Mouse (Mus musculus) gastrocnemius, adult 2 months (tissue): ENCODE results near the gene Gpr146. TPM values are rescaled to one million over a fixed set of nuclear protein-coding genes. Genes with fewer than 3 reads are reported as not detected.

Source experiments
- DNase-seq: peaks from one replicate; pipeline ENCODE4 v3.0.0; 2022
- H3K27ac ChIP-seq: fragments of 200-600 bp; 2 replicates; pipeline ENCODE4 v1.8.1; 2022; ENCODE audit warnings: mild to moderate bottlenecking
- H3K4me3 ChIP-seq: fragments of 200-600 bp; 2 replicates; pipeline ENCODE4 v1.8.1; 2022; ENCODE audit warnings: mild to moderate bottlenecking, moderate library complexity
- CTCF ChIP-seq: fragments of 200-600 bp; IDR thresholded peaks from 2 replicates; pipeline ENCODE4 v1.8.1; 2022; ENCODE audit warnings: antibody characterized with exemption, mild to moderate bottlenecking, moderate library complexity
- intact Hi-C: fragments of 180-260 bp; cut with DNase I; formaldehyde crosslinking; loops from one replicate; pipeline ENCODE4 v1.15.1; 2025
- microRNA-seq: library from miRNA; unstranded; fragments of <30 nt; microRNA quantifications from one replicate; pipeline ENCODE4 v1.2.0, GENCODE M21; 2021
- total RNA-seq, 2 experiments: library from RNA; stranded (reverse); gene quantifications; 2 replicates each; pipeline ENCODE4 v1.2.3; 2021

Gene Gpr146
- total RNA-seq, 2 experiments from 2014 or later, result 26.5 to 41.2 TPM

DNA sequence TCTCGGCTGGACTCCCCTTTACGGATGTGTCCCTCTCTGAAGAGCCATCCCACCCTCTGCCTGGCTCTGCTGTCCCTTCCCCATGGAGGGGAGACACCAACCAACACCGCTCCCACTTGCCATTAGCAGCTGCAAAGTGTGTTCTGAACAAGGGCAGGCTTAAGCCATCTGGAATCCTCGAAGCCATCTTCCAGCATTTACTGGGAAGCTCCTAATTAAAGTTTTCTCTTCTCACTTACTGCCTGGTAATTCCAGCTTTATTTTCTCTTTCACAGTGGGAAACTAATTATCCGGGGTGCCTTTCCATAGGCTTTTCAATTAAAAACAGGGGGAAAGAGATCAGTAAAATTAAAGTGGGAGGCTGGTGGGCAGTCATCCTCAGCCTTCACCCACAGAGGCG, 54.8 kb downstream of the Gpr146 start:
- TF ChIP-seq CTCF, result no peak
- DNase-seq, result no peak
- H3K4me3 ChIP-seq, result no peak overlapping the region
- H3K27ac ChIP-seq, result peak overlapping the region; percentile 38; the same call in 1 of the 2 replicates
- intact Hi-C loops, result no loop called here

GRCm38 (mm10) chr5:139432747-139433508, 55.4 kb downstream of the Gpr146 start:
- intact Hi-C loops, result no loop called here
- H3K27ac ChIP-seq, result peak overlapping the region; percentile 70
- DNase-seq, result peak; percentile 35
- TF ChIP-seq CTCF, result no peak
- no peak overlapping the region for H3K4me3 ChIP-seq

- no peak overlapping the region for H3K4me3 ChIP-seq
- intact Hi-C loops, result no loop called here
- peak; percentile 49 for DNase-seq
- no peak for TF ChIP-seq CTCF
- H3K27ac ChIP-seq, result peak overlapping the region; percentile 70
Observed at GRCm38 (mm10) chr5:139433842-139434568, 56.5 kb downstream of the Gpr146 start.

DNA sequence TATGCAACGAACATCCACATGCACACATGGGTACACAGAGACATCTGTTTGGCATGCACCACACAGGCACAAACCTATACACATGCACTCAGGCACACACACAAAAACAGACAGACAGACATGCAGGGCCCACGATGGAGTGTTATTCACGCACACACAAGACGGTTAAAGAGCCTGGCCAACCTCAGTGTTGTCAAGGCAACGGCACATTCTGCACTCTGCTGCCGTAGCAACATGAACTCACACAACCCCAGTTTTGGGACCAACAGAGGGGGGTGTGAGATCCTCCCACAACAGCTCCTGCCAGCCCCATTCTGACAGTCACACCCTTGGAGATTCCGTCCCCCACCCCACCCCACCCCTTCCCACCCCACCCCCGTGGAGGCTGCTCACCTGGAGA, 57.4 kb downstream of the Gpr146 start:
- Histone ChIP-seq H3K27ac (peak overlapping the region; percentile 70), H3K4me3 (no peak overlapping the region)
- no peak for TF ChIP-seq CTCF
- intact Hi-C loops, result no loop called here
- peak; percentile 43 for DNase-seq

DNA sequence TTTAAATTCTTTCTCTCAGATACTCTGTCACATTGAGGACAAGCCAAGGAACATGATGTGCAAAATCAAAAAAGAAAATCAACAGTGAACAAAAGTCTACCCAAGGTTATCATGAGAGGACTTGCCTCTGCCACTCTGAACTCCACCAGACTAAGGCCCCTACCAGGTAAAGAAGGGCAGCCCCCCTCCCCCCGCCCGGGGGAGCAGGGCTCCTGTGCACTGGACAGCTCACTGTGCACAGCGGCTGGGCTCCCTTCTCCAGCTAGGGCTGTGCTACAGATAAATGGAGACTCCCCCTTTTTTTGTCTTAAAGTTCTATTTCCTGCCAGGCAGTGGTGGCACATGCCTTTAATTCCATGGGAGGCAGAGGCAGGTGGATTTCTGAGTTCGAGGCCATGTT, 60.3 kb downstream of the Gpr146 start:
- Histone ChIP-seq H3K4me3 (no peak overlapping the region), H3K27ac (peak overlapping the region; percentile 49)
- no peak for DNase-seq
- intact Hi-C loops, result no loop called here
- TF ChIP-seq CTCF, result no peak

DNA sequence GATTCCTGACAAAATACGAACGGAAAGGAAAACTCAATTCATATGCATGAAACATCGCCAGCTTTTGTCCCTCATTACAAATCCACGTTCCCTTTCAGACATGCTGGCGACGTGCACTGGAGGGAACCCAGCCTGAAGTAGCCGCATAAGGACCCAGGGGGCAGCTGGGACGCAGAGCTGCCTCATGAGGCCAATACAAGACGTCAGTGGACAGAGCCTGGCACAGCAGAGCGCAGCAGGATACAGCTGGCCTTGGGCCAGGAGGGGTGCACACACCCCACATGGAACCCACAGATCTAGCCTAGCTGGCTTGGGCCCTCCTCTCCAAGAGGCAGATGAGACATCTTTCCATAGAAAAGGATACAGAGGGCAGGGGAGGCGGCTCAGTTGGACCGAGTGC, 60.9 kb downstream of the Gpr146 start:
- no peak for TF ChIP-seq CTCF
- intact Hi-C loops, result no loop called here
- Histone ChIP-seq H3K4me3 (no peak overlapping the region), H3K27ac (no peak overlapping the region)
- no peak for DNase-seq

DNA sequence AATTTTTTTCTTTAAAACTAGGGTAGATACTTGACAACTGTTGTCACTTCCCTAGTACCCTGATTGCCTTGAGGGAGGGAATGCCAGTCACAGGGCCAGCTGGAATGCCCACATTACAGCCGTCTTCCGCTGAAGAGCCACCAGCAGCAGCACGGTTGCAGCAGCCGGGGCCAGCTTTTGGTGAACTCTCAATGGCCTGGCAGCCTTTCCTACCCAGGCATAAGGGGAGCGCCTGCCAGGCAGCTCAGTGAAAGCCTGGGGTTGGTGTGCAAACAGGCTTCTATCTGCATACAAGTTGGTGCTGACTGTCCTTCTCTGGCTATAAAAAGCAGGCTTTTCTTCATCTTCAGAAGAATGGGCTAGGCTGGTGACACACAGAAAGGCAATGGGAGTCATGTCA, 63.0 kb downstream of the Gpr146 start:
- TF ChIP-seq CTCF, result no peak
- DNase-seq, result peak; percentile 54
- intact Hi-C loops, result no loop called here
- H3K4me3 ChIP-seq, result no peak overlapping the region
- H3K27ac ChIP-seq, result 0 out of 2 replicates have a peak overlapping the region, but pooled peaks have one; percentile 20

- intact Hi-C loops, result no loop called here
- Histone ChIP-seq H3K27ac (peak overlapping the region; percentile 74; the same call in 1 of the 2 replicates), H3K4me3 (no peak overlapping the region)
- DNase-seq, result no peak
- TF ChIP-seq CTCF, result no peak
Observed at GRCm38 (mm10) chr5:139440926-139441725, 63.6 kb downstream of the Gpr146 start.

DNA sequence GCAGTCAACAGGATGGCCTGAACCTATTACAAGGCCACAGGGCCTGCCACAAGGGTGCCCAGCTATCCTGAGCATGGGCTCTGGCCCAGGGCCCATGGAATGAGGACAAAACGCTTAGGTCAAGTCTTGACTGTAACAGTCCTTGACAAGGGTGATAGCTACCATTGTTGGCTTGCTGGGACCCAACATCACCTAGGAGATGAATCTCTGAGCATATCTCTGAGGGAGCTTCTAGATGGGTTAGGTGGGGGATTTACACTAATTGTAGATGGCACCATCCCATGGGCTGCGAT, 64.2 kb downstream of the Gpr146 start:
- no peak for TF ChIP-seq CTCF
- H3K27ac ChIP-seq, result peak overlapping the region; percentile 74; the same call in 1 of the 2 replicates

GRCm38 (mm10) chr5:139442428-139442827, 64.9 kb downstream of the Gpr146 start:
- H3K4me3 ChIP-seq, result no peak overlapping the region
- H3K27ac ChIP-seq, result peak overlapping the region; percentile 74
- no peak for TF ChIP-seq CTCF
- DNase-seq, result no peak
- intact Hi-C loops, result no loop called here

More for the DNA sequence above, 64.2 kb downstream of the Gpr146 start:
- no peak for DNase-seq
- H3K4me3 ChIP-seq, result no peak overlapping the region
- intact Hi-C loops, result no loop called here

DNA sequence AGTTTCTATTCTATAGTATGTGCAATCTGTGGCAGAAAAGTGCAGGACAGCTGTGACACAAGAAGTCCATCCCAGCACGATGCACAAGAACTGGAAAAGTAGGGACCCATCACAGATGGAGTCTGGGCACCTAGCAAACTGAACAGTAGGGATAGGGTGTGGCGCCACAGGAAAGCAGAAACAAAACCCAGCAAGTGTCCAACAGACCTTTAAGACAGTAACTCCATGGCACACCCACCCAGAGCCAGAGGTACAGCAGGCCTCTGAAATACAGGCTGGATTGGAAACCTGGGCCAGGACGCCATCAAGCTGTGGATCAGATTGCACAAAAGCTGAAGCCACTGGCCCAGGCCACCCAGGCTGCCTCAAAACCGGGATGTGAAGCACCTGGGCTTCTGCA, 65.5 kb downstream of the Gpr146 start:
- no peak overlapping the region for H3K4me3 ChIP-seq
- H3K27ac ChIP-seq, result peak overlapping the region; percentile 74
- no peak for DNase-seq
- TF ChIP-seq CTCF, result no peak
- intact Hi-C loops, result no loop called here

GRCm38 (mm10) chr5:139445258-139445657, 67.8 kb downstream of the Gpr146 start:
- DNase-seq, result peak; percentile 38
- TF ChIP-seq CTCF, result peak; percentile 43
- intact Hi-C loops, result no loop called here
- no peak overlapping the region for H3K27ac ChIP-seq
- H3K4me3 ChIP-seq, result no peak overlapping the region

Small RNAs within 50 kb of the gene (microRNA-seq; reads per million reads assigned to microRNA genes)
- 118 reads per million, percentile 47 among the genes with 10 or more reads in this experiment for gene Mir339

Other genes with a start within 250 kb of the Gpr146 start
- 1 to 10 TPM in 1 of 2 experiments, under 1 TPM in 1; 0.59 to 1.4 TPM for gene Prkar1b, start 227.7 kb upstream of the Gpr146 start, total RNA-seq
- 10 to 100 TPM; 14.1 to 16.7 TPM for gene Dnaaf5, start 227.5 kb upstream of the Gpr146 start, total RNA-seq
- gene Sun1, start 177.1 kb upstream of the Gpr146 start, total RNA-seq, result 10 to 100 TPM; 39.5 to 43.3 TPM
- 10 to 100 TPM; 30.6 to 31.1 TPM for gene Get4, start 125.4 kb upstream of the Gpr146 start, total RNA-seq
- 1 to 10 TPM in 1 of 2 experiments, under 1 TPM in 1; 0.89 to 1.0 TPM for gene Adap1, start 52.1 kb upstream of the Gpr146 start, total RNA-seq
- gene Cox19, start 26.3 kb upstream of the Gpr146 start, total RNA-seq, result 10 to 100 TPM; 48.7 to 69.6 TPM
- not detected for gene Cyp2w1, start 25.1 kb upstream of the Gpr146 start, total RNA-seq
- gene C130050O18Rik, start 27.6 kb downstream of the Gpr146 start, total RNA-seq, result under 1 TPM; 0.15 to 0.33 TPM
- 1 to 10 TPM; 1.3 to 2.7 TPM for gene Gper1, start 45.5 kb downstream of the Gpr146 start, total RNA-seq
- gene 3110082I17Rik, start 82.8 kb downstream of the Gpr146 start, total RNA-seq, result 10 to 100 TPM in 1 of 2 experiments, 1 to 10 TPM in 1; 7.9 to 10.3 TPM
- 10 to 100 TPM in 1 of 2 experiments, 1 to 10 TPM in 1; 8.5 to 10.3 TPM for gene Zfand2a, start 106.9 kb downstream of the Gpr146 start, total RNA-seq
- gene Uncx, start 165.8 kb downstream of the Gpr146 start, total RNA-seq, result not detected